Mouse (Mus musculus): Measurements from ENCODE around the gene Pttg1. TPM values are rescaled to one million over a fixed set of nuclear protein-coding genes. Genes with fewer than 3 reads are reported as not detected.

Pttg1 gene
- polyA plus RNA-seq, 1 experiment from 2014 or later, result 57.5 TPM

DNA sequence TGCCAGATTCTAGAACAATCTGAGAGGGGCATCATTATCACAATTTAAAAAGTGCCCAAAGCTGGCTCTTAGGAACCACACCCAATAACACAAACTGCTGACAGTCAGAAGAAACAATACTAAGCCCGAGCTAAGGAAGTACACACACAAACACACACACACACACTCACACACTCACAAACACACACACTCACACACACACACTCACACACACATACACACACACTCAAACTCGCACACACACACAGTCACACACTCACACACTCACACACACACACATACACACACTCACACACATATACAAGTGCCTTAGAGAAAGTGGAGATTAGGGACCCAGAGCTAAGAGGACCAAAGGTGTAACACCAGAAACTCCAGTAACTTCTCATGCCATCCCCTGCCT lies 42.5 kb downstream of the Pttg1 start:
- H3K4me3 ChIP-seq, result no peak overlapping the region
- H3K9ac ChIP-seq, result no peak overlapping the region
- peaks cover 23% of the 10 kb centered on the region for H3K27me3 ChIP-seq (replicated peaks)
- H3K36me3 ChIP-seq, result no peaks in the 10 kb centered on the region
- H3K4me1 ChIP-seq, result no peaks in the 10 kb centered on the region
- no peaks in the 10 kb centered on the region for H3K9me3 ChIP-seq (replicated peaks)
- no peak for ATAC-seq
- H3K27ac ChIP-seq, result no peak overlapping the region
- 49% methylated on average over 2 of the region's 2 CpGs for WGBS (ENCODE audit: insufficient replicate concordance)
- no peak overlapping the region for H3K4me2 ChIP-seq

DNA sequence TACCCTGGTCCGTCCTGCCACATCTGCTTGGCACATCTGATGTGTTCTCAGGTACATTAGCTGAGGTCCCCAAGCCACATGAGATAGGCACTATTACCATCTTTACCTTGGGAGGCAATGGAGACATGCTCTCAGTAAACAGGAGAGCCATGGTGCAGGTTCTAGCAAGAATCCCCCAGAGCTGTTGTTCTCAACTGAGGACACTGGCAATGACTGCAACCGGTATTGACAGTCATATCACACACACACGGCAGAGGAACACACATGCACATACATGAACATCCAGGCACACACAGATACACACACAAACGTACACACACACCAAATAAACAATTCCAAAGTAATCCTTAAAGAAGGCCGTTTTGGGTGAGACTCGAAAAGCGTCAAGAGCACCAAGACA lies 45.1 kb downstream of the Pttg1 start:
- no peak overlapping the region for H3K4me2 ChIP-seq
- no peak overlapping the region for H3K9ac ChIP-seq
- H3K27me3 ChIP-seq (replicated peaks), result peaks cover 12% of the 10 kb centered on the region
- H3K4me1 ChIP-seq, result no peaks in the 10 kb centered on the region
- H3K36me3 ChIP-seq, result no peaks in the 10 kb centered on the region
- no peak overlapping the region for H3K4me3 ChIP-seq
- 67% methylated on average over 7 of the region's 7 CpGs for WGBS (ENCODE audit: insufficient replicate concordance)
- H3K27ac ChIP-seq, result no peak overlapping the region
- no peaks in the 10 kb centered on the region for H3K9me3 ChIP-seq (replicated peaks)
- no peak for ATAC-seq

DNA sequence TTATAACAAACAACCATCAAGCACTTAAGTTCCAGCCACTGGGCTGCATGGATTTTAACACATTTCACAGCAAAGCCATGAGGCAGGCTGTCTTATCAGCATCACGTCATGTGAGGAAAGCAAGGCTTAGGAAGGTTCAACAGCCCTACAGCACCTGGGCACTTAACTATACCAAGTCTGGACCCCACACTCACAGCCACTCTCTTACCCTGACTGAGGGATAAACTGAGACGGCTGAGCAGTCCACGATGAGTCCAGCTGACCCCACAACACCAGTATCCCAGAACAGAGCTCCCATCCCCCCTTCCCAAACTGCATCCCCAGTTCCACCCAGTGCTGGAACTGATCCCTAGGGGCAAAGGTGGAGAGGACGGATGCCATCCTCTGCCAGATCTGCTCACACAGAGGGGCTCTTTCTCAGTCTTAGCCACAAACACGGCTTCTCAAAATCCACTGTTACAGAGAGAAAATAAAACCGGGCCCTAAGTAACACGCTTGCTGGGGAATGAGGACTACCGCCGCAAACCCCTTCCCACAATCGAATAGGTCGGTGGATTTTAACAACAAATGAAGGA lies 46.1 kb downstream of the Pttg1 start:
- Histone ChIP-seq H3K4me2 (no peak overlapping the region), H3K4me3 (no peak overlapping the region), H3K9ac (no peak overlapping the region), H3K27ac (no peak overlapping the region), H3K27me3 (replicated peaks) (peaks cover 3% of the 10 kb centered on the region; the same call in 1 of the 2 replicates), H3K4me1 (no peaks in the 10 kb centered on the region), H3K36me3 (no peaks in the 10 kb centered on the region), H3K9me3 (replicated peaks) (no peaks in the 10 kb centered on the region)
- ATAC-seq, result no peak
- WGBS (ENCODE audit: insufficient replicate concordance), result 73% methylated on average over 11 of the region's 11 CpGs

DNA sequence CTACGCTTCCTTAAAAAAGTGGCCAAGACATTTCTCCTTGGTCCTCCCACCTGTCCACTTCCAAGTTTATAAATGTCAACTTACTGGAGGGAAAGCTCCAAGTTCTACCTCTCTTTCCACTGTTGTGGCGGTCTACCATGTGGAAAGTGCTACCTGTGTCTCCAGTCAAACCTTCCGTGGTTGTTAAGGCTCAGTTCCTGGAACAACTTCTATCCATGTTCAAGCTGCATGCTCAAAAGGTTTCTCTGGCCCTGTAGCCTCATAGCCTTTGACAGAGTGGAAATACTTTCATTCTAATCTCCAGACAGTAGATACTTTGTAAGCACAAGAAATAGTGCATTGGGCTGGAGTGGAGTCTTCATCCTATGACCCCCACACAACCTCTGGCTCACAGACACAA lies 46.6 kb downstream of the Pttg1 start:
- H3K27ac ChIP-seq, result no peak overlapping the region
- no peaks in the 10 kb centered on the region for H3K36me3 ChIP-seq
- no peak overlapping the region for H3K4me2 ChIP-seq
- no peak overlapping the region for H3K4me3 ChIP-seq
- no peaks in the 10 kb centered on the region for H3K9me3 ChIP-seq (replicated peaks)
- no peaks in the 10 kb centered on the region for H3K27me3 ChIP-seq (replicated peaks)
- H3K4me1 ChIP-seq, result no peaks in the 10 kb centered on the region
- H3K9ac ChIP-seq, result no peak overlapping the region
- WGBS (ENCODE audit: insufficient replicate concordance), result 74% methylated on average over 3 of the region's 3 CpGs
- ATAC-seq, result no peak

DNA sequence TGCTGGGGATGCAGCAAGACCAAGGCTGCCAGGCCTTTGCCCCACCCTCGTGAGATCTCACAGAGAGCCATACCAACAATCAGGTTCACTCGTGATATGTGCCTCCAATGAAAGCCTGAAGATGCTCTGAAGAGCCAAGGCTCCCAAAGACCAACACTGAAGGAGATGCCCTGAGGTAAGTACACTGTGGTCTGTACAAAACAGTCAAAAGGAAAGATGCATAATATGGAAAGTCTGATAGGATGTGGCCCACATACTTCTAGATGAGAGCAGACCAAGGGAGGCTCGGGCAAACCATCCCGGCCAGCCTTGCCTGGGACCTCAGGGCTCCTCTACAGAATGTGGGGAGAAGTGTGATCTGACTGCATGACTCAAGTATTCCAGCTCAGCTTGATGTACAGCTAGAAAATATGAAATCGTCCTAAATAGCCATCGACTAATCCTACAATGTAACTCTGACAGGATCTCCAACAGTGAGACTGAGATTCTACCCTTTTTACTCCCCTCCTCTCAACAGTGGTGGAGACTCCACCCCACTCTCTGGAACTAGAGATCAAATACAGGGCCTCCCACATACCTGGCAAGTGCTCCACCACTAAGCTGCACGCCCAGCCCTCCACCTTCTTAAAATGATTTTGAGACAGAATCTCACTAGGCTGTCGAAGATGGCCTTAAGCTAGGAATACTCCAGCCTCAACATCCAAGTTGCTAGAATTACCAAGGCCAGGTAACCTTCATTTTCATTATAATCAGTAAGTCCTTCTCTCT lies 48.8 kb downstream of the Pttg1 start:
- Histone ChIP-seq H3K4me2 (no peak overlapping the region), H3K36me3 (no peaks in the 10 kb centered on the region), H3K4me1 (no peaks in the 10 kb centered on the region), H3K9me3 (replicated peaks) (no peaks in the 10 kb centered on the region), H3K4me3 (no peak overlapping the region), H3K27ac (no peak overlapping the region), H3K9ac (no peak overlapping the region), H3K27me3 (replicated peaks) (no peaks in the 10 kb centered on the region)
- no peak for ATAC-seq
- 64% methylated on average over 8 of the region's 8 CpGs for WGBS (ENCODE audit: insufficient replicate concordance)

DNA sequence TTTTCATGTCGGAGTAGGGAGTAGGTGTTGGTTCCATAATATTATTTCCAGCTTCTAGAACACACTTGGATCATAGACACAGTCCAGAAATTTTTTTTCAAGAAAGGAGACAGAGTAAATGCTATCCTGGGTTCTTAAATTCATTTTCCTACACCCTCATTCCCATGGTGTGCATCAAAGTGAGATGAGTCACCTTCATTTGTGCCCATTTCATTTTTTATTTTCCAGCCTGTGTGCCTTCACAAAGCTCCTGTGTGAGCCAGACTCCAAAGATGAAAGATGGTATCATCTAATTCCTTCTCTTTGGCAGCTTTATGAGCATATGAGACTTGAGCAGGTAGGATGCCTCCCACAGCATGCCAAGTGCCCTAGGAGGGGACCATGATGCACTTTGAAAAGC lies 49.5 kb downstream of the Pttg1 start:
- no peak overlapping the region for H3K27ac ChIP-seq
- no peaks in the 10 kb centered on the region for H3K27me3 ChIP-seq (replicated peaks)
- WGBS (ENCODE audit: insufficient replicate concordance), result 71% methylated on average over 1 of the region's 1 CpGs
- no peak overlapping the region for H3K4me2 ChIP-seq
- no peaks in the 10 kb centered on the region for H3K4me1 ChIP-seq
- no peak for ATAC-seq
- H3K9me3 ChIP-seq (replicated peaks), result no peaks in the 10 kb centered on the region
- H3K4me3 ChIP-seq, result no peak overlapping the region
- no peaks in the 10 kb centered on the region for H3K36me3 ChIP-seq
- no peak overlapping the region for H3K9ac ChIP-seq

DNA sequence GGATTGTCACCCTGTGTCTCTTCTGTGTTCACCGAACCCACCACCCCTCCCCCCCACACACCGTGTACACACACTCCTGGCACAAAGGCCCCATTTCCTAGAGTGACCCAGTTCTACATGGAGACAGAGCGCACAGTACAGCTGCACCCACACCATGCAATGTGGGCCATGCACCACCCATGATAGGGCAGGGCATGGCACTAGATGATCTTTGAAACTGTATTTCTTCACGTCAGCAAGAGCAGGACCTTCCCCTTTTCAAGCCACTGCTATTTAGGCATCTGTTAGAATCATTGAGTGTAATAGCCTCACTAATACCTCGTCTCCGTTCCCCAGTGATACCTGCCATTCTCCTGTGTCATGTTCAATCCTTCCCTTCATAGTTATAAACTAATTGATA lies 51.1 kb downstream of the Pttg1 start:
- H3K27ac ChIP-seq, result no peak overlapping the region
- no peaks in the 10 kb centered on the region for H3K27me3 ChIP-seq (replicated peaks)
- no peak overlapping the region for H3K9ac ChIP-seq
- H3K36me3 ChIP-seq, result no peaks in the 10 kb centered on the region
- no peak overlapping the region for H3K4me2 ChIP-seq
- no peaks in the 10 kb centered on the region for H3K4me1 ChIP-seq
- no peak for ATAC-seq
- 71% methylated on average over 6 of the region's 6 CpGs for WGBS (ENCODE audit: insufficient replicate concordance)
- H3K9me3 ChIP-seq (replicated peaks), result no peaks in the 10 kb centered on the region
- no peak overlapping the region for H3K4me3 ChIP-seq

DNA sequence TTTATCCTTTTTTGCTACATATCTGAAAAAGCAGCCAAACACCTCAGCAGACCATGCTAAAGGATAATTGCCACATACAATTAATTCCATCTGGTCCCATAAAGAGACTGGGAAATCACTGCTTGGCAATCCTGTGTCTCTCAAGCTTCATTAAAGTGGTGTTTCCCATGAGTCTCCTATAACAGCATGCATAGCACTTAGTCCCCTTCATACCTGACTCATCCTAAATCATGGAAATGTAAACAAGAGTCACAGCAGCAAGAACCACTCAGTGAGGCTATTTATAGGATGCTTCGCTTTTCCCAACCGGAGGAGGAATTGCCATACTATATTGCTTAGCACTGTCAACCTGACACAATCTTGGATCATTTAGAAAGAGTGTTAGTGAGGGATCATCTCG lies 52.7 kb downstream of the Pttg1 start:
- H3K27me3 ChIP-seq (replicated peaks), result no peaks in the 10 kb centered on the region
- H3K4me2 ChIP-seq, result no peak overlapping the region
- H3K4me3 ChIP-seq, result no peak overlapping the region
- H3K36me3 ChIP-seq, result no peaks in the 10 kb centered on the region
- H3K9me3 ChIP-seq (replicated peaks), result no peaks in the 10 kb centered on the region
- no peak overlapping the region for H3K27ac ChIP-seq
- H3K9ac ChIP-seq, result no peak overlapping the region
- ATAC-seq, result no peak
- 66% methylated on average over 3 of the region's 3 CpGs for WGBS (ENCODE audit: insufficient replicate concordance)
- no peaks in the 10 kb centered on the region for H3K4me1 ChIP-seq

DNA sequence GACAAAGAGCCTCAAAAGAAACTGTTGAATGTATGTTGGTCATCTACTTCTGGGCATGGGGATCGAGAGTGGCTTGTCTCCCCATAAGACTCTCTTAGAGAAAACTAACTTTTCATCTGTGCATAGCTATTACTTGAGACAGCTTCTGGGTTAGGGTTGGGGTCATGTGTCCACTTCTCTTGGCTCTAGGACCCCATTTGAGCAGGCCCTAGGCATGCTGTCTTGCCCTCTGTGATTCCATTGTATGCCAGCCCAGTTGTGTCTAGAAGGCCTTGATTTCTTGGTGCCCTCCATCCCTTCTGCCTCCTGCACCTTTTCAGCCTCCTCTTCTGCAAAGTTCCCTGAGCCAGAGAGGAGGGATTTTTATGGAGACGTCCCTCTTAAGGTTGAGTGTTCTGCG lies 54.2 kb downstream of the Pttg1 start:
- no peak overlapping the region for H3K4me2 ChIP-seq
- no peaks in the 10 kb centered on the region for H3K9me3 ChIP-seq (replicated peaks)
- 67% methylated on average over 3 of the region's 3 CpGs for WGBS (ENCODE audit: insufficient replicate concordance)
- no peak overlapping the region for H3K27ac ChIP-seq
- no peak overlapping the region for H3K9ac ChIP-seq
- H3K4me3 ChIP-seq, result no peak overlapping the region
- no peaks in the 10 kb centered on the region for H3K4me1 ChIP-seq
- no peaks in the 10 kb centered on the region for H3K36me3 ChIP-seq
- no peaks in the 10 kb centered on the region for H3K27me3 ChIP-seq (replicated peaks)
- ATAC-seq, result no peak

MicroRNA genes within 50 kb of the gene (microRNA counts, 519-probe panel; counts per million panel counts)
- 3,068 counts per million, percentile 73 among the panel's probes with 10 or more counts for microRNA mmu-miR-146a

Small RNA genes within 50 kb of the gene (microRNA-seq; reads per million reads assigned to microRNA genes)
- 151 reads per million, percentile 52 among the genes with 10 or more reads in this experiment for gene Mir146

Other genes with a start within 250 kb of the Pttg1 start
- gene Slu7, start 7.5 kb upstream of the Pttg1 start, polyA plus RNA-seq (2016; fragmentation: Nextera tagmentation; extraction: Ambion mirVana), result 31.6 and 32.3 TPM in 2 replicates
- gene C1qtnf2, start 48.0 kb upstream of the Pttg1 start, polyA plus RNA-seq (2016; fragmentation: Nextera tagmentation; extraction: Ambion mirVana), result 0.29 and 0.42 TPM in 2 replicates
- gene Ccnjl, start 102.5 kb upstream of the Pttg1 start, polyA plus RNA-seq (2016; fragmentation: Nextera tagmentation; extraction: Ambion mirVana), result 5.4 and 5.6 TPM in 2 replicates
- gene 4933415A04Rik, start 160.8 kb upstream of the Pttg1 start, polyA plus RNA-seq (2016; fragmentation: Nextera tagmentation; extraction: Ambion mirVana), result 1.0 and 1.4 TPM in 2 replicates
- not detected in 2 replicates for gene Fabp6, start 175.3 kb upstream of the Pttg1 start, polyA plus RNA-seq (2016; fragmentation: Nextera tagmentation; extraction: Ambion mirVana)

All from liver, embryonic 12.5 days (tissue).